Mouse (Mus musculus) thymus, postnatal 14 days (tissue): ENCODE measurements around the gene Adamts18.

Experiments used
- DNase-seq: peaks from one replicate; pipeline ENCODE4 v3.0.0; 2021

The Adamts18 gene

DNA sequence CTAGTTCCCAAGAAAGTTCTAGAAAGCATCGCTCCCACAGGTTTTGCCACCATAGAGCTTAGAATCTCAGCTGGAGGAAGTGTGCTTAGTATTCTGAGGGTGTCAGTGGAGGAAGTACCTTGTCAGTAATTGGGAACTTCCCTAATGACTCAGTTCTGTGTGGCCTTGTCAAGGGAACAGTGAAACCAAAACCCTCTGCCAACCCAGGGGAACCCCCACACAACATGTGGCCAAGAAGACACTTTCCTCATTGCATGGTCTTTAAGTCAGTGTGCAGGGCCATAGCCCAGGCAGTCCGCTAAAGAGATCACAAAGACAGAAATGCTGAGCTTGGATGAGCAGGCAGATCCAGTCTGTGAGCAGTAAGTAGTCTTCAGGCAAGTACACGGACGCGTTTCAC, 192.4 kb downstream of the Adamts18 start:
- no peak for DNase-seq

DNA sequence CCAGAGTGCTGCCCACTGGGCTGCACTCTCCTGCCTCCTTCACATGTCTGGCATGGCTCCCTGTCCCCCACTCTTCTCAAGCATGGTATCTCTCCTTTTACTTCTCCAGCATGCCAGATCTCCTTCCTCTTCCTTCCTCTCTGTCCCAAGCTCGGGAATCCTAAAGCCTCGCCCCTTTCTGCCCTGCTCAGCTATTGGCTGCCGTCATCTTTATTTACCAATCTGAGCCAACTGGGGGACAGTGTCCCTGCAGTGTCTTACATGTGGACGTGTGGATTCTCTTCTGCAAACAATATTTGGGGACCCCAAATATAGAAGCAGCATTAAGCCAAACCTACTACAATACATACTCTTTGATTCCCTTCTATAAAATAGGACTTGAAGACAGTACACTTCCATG, 195.4 kb downstream of the Adamts18 start:
- no peak for DNase-seq

DNA sequence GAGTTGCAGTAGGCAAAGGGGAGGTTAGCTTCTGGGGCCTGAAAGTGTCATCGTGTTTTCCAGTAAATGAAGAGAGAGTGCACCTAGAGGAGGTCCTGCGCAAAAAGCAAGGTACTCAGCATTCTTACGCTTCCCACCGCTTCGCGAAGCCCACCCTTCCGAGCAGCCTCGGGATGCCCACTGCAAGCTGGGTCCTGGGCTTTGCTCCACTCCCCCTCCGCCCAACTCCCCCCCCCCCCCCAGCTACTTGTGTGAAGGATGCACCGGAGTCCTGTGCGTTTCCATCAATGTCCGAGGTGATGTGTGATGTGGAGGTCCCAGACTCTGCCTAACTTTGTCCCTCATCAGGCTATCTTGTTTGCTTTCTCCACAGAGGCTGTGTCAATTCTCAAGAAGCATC, 196.1 kb downstream of the Adamts18 start:
- no peak for DNase-seq
